Mouse (Mus musculus) neural tube, embryonic 11.5 days (tissue): ENCODE measurements at regions not wholly inside any gene's neighbourhood (a gene's known extent, or its start where the extent isn't known, plus 50 kb on each side); places are given as distances from the start of the nearest gene placed in this dataset.

Experiments used
- ATAC-seq: fragments of 200-750 bp; cut with Nextera tagmentation; 2 replicates; pipeline ENCODE4 v1.8.0; 2017; ENCODE audit warnings: moderate number of reproducible peaks, mild to moderate bottlenecking, moderate TSS enrichment, moderate library complexity; ENCODE audit not compliant: insufficient read depth, low FRiP score, low TSS enrichment
- DNase-seq: peaks from one replicate; pipeline ENCODE4 v3.0.0-alpha.2; 2015; ENCODE audit warnings: low spot score
- H3K27ac ChIP-seq: fragments of 300-500 bp; sonication (generic); 2 replicates; pipeline ENCODE4 v1.5.1; 2014; ENCODE audit warnings: low read depth, mild to moderate bottlenecking, low read length
- H3K27me3 ChIP-seq: fragments of 300-500 bp; sonication (generic); 2 replicates; pipeline ENCODE4 v1.6.1; 2014; ENCODE audit warnings: mild to moderate bottlenecking, low read length, mixed read lengths; ENCODE audit not compliant: control insufficient read depth, insufficient read depth
- H3K36me3 ChIP-seq: fragments of 300-500 bp; sonication (generic); 2 replicates; pipeline ENCODE4 v1.6.1; 2014; ENCODE audit warnings: mild to moderate bottlenecking, low read length, moderate library complexity, mixed read lengths; ENCODE audit not compliant: control insufficient read depth, insufficient read depth
- H3K4me1 ChIP-seq: fragments of 300-500 bp; sonication (generic); 2 replicates; pipeline ENCODE4 v1.6.1; 2014; ENCODE audit warnings: low read length, mixed read lengths; ENCODE audit not compliant: control insufficient read depth, insufficient read depth
- H3K4me2 ChIP-seq: fragments of 300-500 bp; sonication (generic); 2 replicates; pipeline ENCODE4 v1.6.1; 2014; ENCODE audit warnings: low read depth, mild to moderate bottlenecking, moderate library complexity
- H3K4me3 ChIP-seq: fragments of 300-500 bp; sonication (generic); 2 replicates; pipeline ENCODE4 v1.5.1; 2014; ENCODE audit warnings: low read depth, low read length
- H3K9ac ChIP-seq: fragments of 300-500 bp; sonication (generic); 2 replicates; pipeline ENCODE4 v1.6.1; 2014; ENCODE audit warnings: mild to moderate bottlenecking, low read length
- H3K9me3 ChIP-seq: fragments of 300-500 bp; sonication (generic); 2 replicates; pipeline ENCODE4 v1.6.1; 2016; ENCODE audit warnings: low read length; ENCODE audit not compliant: control insufficient read depth
- WGBS: fragments of 180-500 bp; shearing (Covaris S2); extraction: QIAGEN DNeasy Blood & Tissue Kit; methylation state at CpG from one replicate; pipeline ENCODE4 v1.1.7; 2014; 5-methylcytosine and 5-hydroxymethylcytosine counted together

- Histone ChIP-seq H3K4me3 (no peak overlapping the region), H3K36me3 (no peaks in the 10 kb centered on the region), H3K9ac (no peak overlapping the region), H3K9me3 (no peaks in the 10 kb centered on the region), H3K4me1 (no peaks in the 10 kb centered on the region), H3K4me2 (no peak overlapping the region), H3K27me3 (no peaks in the 10 kb centered on the region), H3K27ac (no peak overlapping the region)
- WGBS: 28% methylated on average over 5 of the region's 5 CpGs
- ATAC-seq (no peak), DNase-seq (no peak)
These were observed 215.9 kb upstream of the Acvr2a start for GRCm38 (mm10) chr2:48597793-48598583.

GRCm38 (mm10) chr2:48599367-48599766 is 214.5 kb upstream of the Acvr2a start:
- H3K4me1 ChIP-seq: no peaks in the 10 kb centered on the region
- H3K4me3 ChIP-seq: no peak overlapping the region
- no peak for DNase-seq
- no peak overlapping the region for H3K9ac ChIP-seq
- H3K27me3 ChIP-seq: no peaks in the 10 kb centered on the region
- WGBS: 88% methylated on average over 5 of the region's 5 CpGs
- no peaks in the 10 kb centered on the region for H3K9me3 ChIP-seq
- H3K27ac ChIP-seq: no peak overlapping the region
- no peaks in the 10 kb centered on the region for H3K36me3 ChIP-seq
- no peak for ATAC-seq
- H3K4me2 ChIP-seq: no peak overlapping the region

- ATAC-seq (no peak), DNase-seq (no peak)
- Histone ChIP-seq H3K4me3 (no peak overlapping the region), H3K9ac (no peak overlapping the region), H3K27ac (no peak overlapping the region), H3K4me2 (no peak overlapping the region), H3K27me3 (no peaks in the 10 kb centered on the region), H3K36me3 (no peaks in the 10 kb centered on the region), H3K9me3 (peaks cover 5% of the 10 kb centered on the region; the same call in 1 of the 2 replicates), H3K4me1 (no peaks in the 10 kb centered on the region)
- 40% methylated on average over 8 of the region's 8 CpGs for WGBS
These were observed 212.1 kb upstream of the Acvr2a start for GRCm38 (mm10) chr2:48601855-48602254.

- 94% methylated on average over 3 of the region's 3 CpGs for WGBS
- Histone ChIP-seq H3K27me3 (no peaks in the 10 kb centered on the region), H3K9ac (no peak overlapping the region), H3K27ac (no peak overlapping the region), H3K9me3 (peaks cover 5% of the 10 kb centered on the region; the same call in 1 of the 2 replicates), H3K4me3 (no peak overlapping the region), H3K36me3 (no peaks in the 10 kb centered on the region), H3K4me1 (no peaks in the 10 kb centered on the region), H3K4me2 (no peak overlapping the region)
- DNase-seq: no peak
- no peak for ATAC-seq
These were observed 204.4 kb upstream of the Acvr2a start for GRCm38 (mm10) chr2:48609466-48609865.

- Histone ChIP-seq H3K27ac (no peak overlapping the region), H3K27me3 (no peaks in the 10 kb centered on the region), H3K4me3 (no peak overlapping the region), H3K36me3 (no peaks in the 10 kb centered on the region), H3K4me2 (no peak overlapping the region), H3K9me3 (no peaks in the 10 kb centered on the region), H3K4me1 (no peaks in the 10 kb centered on the region), H3K9ac (no peak overlapping the region)
- no peak for DNase-seq
- ATAC-seq: no peak
- 77% methylated on average over 3 of the region's 3 CpGs for WGBS
These were observed 201.7 kb upstream of the Acvr2a start for GRCm38 (mm10) chr2:48612251-48612650.

GRCm38 (mm10) chr2:48617141-48617699 is 196.7 kb upstream of the Acvr2a start:
- ATAC-seq (no peak), DNase-seq (no peak)
- Histone ChIP-seq H3K4me2 (no peak overlapping the region), H3K4me1 (no peaks in the 10 kb centered on the region), H3K4me3 (no peak overlapping the region), H3K9ac (no peak overlapping the region), H3K9me3 (no peaks in the 10 kb centered on the region), H3K27me3 (no peaks in the 10 kb centered on the region), H3K36me3 (no peaks in the 10 kb centered on the region), H3K27ac (no peak overlapping the region)
- 56% methylated on average over 3 of the region's 3 CpGs for WGBS

GRCm38 (mm10) chr2:48619042-48619441 is 194.9 kb upstream of the Acvr2a start:
- Histone ChIP-seq H3K27ac (no peak overlapping the region), H3K27me3 (no peaks in the 10 kb centered on the region), H3K9me3 (no peaks in the 10 kb centered on the region), H3K4me2 (no peak overlapping the region), H3K4me1 (no peaks in the 10 kb centered on the region), H3K36me3 (no peaks in the 10 kb centered on the region), H3K4me3 (no peak overlapping the region), H3K9ac (no peak overlapping the region)
- DNase-seq (no peak), ATAC-seq (no peak)
- WGBS: 66% methylated on average over 5 of the region's 5 CpGs

- 77% methylated on average over 3 of the region's 3 CpGs for WGBS
- no peak overlapping the region for H3K27ac ChIP-seq
- no peak for ATAC-seq
- no peaks in the 10 kb centered on the region for H3K9me3 ChIP-seq
- DNase-seq: no peak
- H3K27me3 ChIP-seq: no peaks in the 10 kb centered on the region
- no peak overlapping the region for H3K4me3 ChIP-seq
- H3K36me3 ChIP-seq: no peaks in the 10 kb centered on the region
- H3K9ac ChIP-seq: no peak overlapping the region
- no peaks in the 10 kb centered on the region for H3K4me1 ChIP-seq
- no peak overlapping the region for H3K4me2 ChIP-seq
These were observed 193.1 kb upstream of the Acvr2a start for GRCm38 (mm10) chr2:48620815-48621214.

- H3K4me3 ChIP-seq: no peak overlapping the region
- H3K4me2 ChIP-seq: no peak overlapping the region
- 88% methylated on average over 1 of the region's 1 CpGs for WGBS
- no peak for DNase-seq
- no peak overlapping the region for H3K27ac ChIP-seq
- H3K4me1 ChIP-seq: no peaks in the 10 kb centered on the region
- no peak for ATAC-seq
- no peaks in the 10 kb centered on the region for H3K36me3 ChIP-seq
- H3K9ac ChIP-seq: no peak overlapping the region
- H3K27me3 ChIP-seq: no peaks in the 10 kb centered on the region
- H3K9me3 ChIP-seq: no peaks in the 10 kb centered on the region
These were observed 191.6 kb upstream of the Acvr2a start for GRCm38 (mm10) chr2:48622316-48622715.
